Mouse (Mus musculus): ENCODE data around the gene Begain. TPM values are rescaled to one million over a fixed set of nuclear protein-coding genes. Genes with fewer than 3 reads are reported as not detected.

The Begain gene
- polyA plus RNA-seq, 1 experiment from 2014 or later: 1.8 TPM

GRCm38 (mm10) chr12:109002978-109003377 lies 65.0 kb downstream of the Begain start:
- Histone ChIP-seq H3K4me1 (replicated peaks) (no peaks in the 10 kb centered on the region), H3K36me3 (no peaks in the 10 kb centered on the region), H3K4me3 (no peak overlapping the region), H3K9me3 (replicated peaks) (no peaks in the 10 kb centered on the region), H3K27ac (ENCODE audit: poor library complexity, severe bottlenecking) (no peak overlapping the region), H3K27me3 (replicated peaks) (0 out of 2 replicates have a peak, but pooled peaks cover 3% of the 10 kb centered on the region), H3K9ac (no peak overlapping the region), H3K4me2 (no peak overlapping the region)
- 63% methylated on average over 7 of the region's 7 CpGs for WGBS
- ATAC-seq (ENCODE audit: insufficient number of reproducible peaks, low FRiP score): no peak

- Histone ChIP-seq H3K27me3 (replicated peaks) (no peaks in the 10 kb centered on the region), H3K36me3 (no peaks in the 10 kb centered on the region), H3K9ac (no peak overlapping the region), H3K27ac (ENCODE audit: poor library complexity, severe bottlenecking) (no peak overlapping the region), H3K4me1 (replicated peaks) (no peaks in the 10 kb centered on the region), H3K9me3 (replicated peaks) (no peaks in the 10 kb centered on the region), H3K4me3 (no peak overlapping the region), H3K4me2 (no peak overlapping the region)
- 84% methylated on average over 8 of the region's 8 CpGs for WGBS
- ATAC-seq (ENCODE audit: insufficient number of reproducible peaks, low FRiP score): no peak
Observed at GRCm38 (mm10) chr12:108997249-108997648, 70.8 kb downstream of the Begain start.

- Histone ChIP-seq H3K9me3 (replicated peaks) (no peaks in the 10 kb centered on the region), H3K4me2 (no peak overlapping the region), H3K4me1 (replicated peaks) (no peaks in the 10 kb centered on the region), H3K4me3 (no peak overlapping the region), H3K36me3 (no peaks in the 10 kb centered on the region), H3K27me3 (replicated peaks) (no peaks in the 10 kb centered on the region), H3K27ac (ENCODE audit: poor library complexity, severe bottlenecking) (no peak overlapping the region), H3K9ac (no peak overlapping the region)
- WGBS: 71% methylated on average over 12 of the region's 12 CpGs
- no peak for ATAC-seq (ENCODE audit: insufficient number of reproducible peaks, low FRiP score)
Observed at GRCm38 (mm10) chr12:108995976-108996636, 71.9 kb downstream of the Begain start.

GRCm38 (mm10) chr12:108994436-108995031 lies 73.5 kb downstream of the Begain start:
- no peak for ATAC-seq (ENCODE audit: insufficient number of reproducible peaks, low FRiP score)
- no peak overlapping the region for H3K4me3 ChIP-seq
- 6% methylated on average over 19 of the region's 19 CpGs for WGBS
- no peak overlapping the region for H3K9ac ChIP-seq
- H3K4me2 ChIP-seq: peak overlapping the region; percentile 58
- no peak overlapping the region for H3K27ac ChIP-seq (ENCODE audit: poor library complexity, severe bottlenecking)
- H3K4me1 ChIP-seq (replicated peaks): no peaks in the 10 kb centered on the region
- no peaks in the 10 kb centered on the region for H3K27me3 ChIP-seq (replicated peaks)
- no peaks in the 10 kb centered on the region for H3K9me3 ChIP-seq (replicated peaks)
- no peaks in the 10 kb centered on the region for H3K36me3 ChIP-seq

GRCm38 (mm10) chr12:108993046-108993445 lies 75.0 kb downstream of the Begain start:
- Histone ChIP-seq H3K36me3 (no peaks in the 10 kb centered on the region), H3K4me3 (no peak overlapping the region), H3K9ac (no peak overlapping the region), H3K4me1 (replicated peaks) (no peaks in the 10 kb centered on the region), H3K4me2 (no peak overlapping the region), H3K27ac (ENCODE audit: poor library complexity, severe bottlenecking) (no peak overlapping the region), H3K27me3 (replicated peaks) (no peaks in the 10 kb centered on the region), H3K9me3 (replicated peaks) (no peaks in the 10 kb centered on the region)
- 64% methylated on average over 2 of the region's 2 CpGs for WGBS
- no peak for ATAC-seq (ENCODE audit: insufficient number of reproducible peaks, low FRiP score)

- no peaks in the 10 kb centered on the region for H3K4me1 ChIP-seq (replicated peaks)
- no peak overlapping the region for H3K4me2 ChIP-seq
- ATAC-seq (ENCODE audit: insufficient number of reproducible peaks, low FRiP score): no peak
- H3K27me3 ChIP-seq (replicated peaks): no peaks in the 10 kb centered on the region
- no peak overlapping the region for H3K9ac ChIP-seq
- 56% methylated on average over 9 of the region's 9 CpGs for WGBS
- no peak overlapping the region for H3K4me3 ChIP-seq
- H3K36me3 ChIP-seq: no peaks in the 10 kb centered on the region
- no peaks in the 10 kb centered on the region for H3K9me3 ChIP-seq (replicated peaks)
- H3K27ac ChIP-seq (ENCODE audit: poor library complexity, severe bottlenecking): no peak overlapping the region
Observed at GRCm38 (mm10) chr12:108990425-108990824, 77.6 kb downstream of the Begain start.

GRCm38 (mm10) chr12:108987448-108987847 lies 80.6 kb downstream of the Begain start:
- Histone ChIP-seq H3K27ac (ENCODE audit: poor library complexity, severe bottlenecking) (no peak overlapping the region), H3K4me3 (no peak overlapping the region), H3K4me1 (replicated peaks) (no peaks in the 10 kb centered on the region), H3K9me3 (replicated peaks) (no peaks in the 10 kb centered on the region), H3K36me3 (no peaks in the 10 kb centered on the region), H3K9ac (no peak overlapping the region), H3K4me2 (no peak overlapping the region), H3K27me3 (replicated peaks) (no peaks in the 10 kb centered on the region)
- 89% methylated on average over 9 of the region's 9 CpGs for WGBS
- ATAC-seq (ENCODE audit: insufficient number of reproducible peaks, low FRiP score): no peak

GRCm38 (mm10) chr12:108985025-108985424 lies 83.0 kb downstream of the Begain start:
- Histone ChIP-seq H3K4me1 (replicated peaks) (no peaks in the 10 kb centered on the region), H3K9ac (no peak overlapping the region), H3K27ac (ENCODE audit: poor library complexity, severe bottlenecking) (no peak overlapping the region), H3K36me3 (no peaks in the 10 kb centered on the region), H3K9me3 (replicated peaks) (no peaks in the 10 kb centered on the region), H3K27me3 (replicated peaks) (no peaks in the 10 kb centered on the region), H3K4me2 (no peak overlapping the region), H3K4me3 (no peak overlapping the region)
- WGBS: 70% methylated on average over 6 of the region's 6 CpGs
- no peak for ATAC-seq (ENCODE audit: insufficient number of reproducible peaks, low FRiP score)

- no peaks in the 10 kb centered on the region for H3K36me3 ChIP-seq
- no peaks in the 10 kb centered on the region for H3K9me3 ChIP-seq (replicated peaks)
- H3K4me1 ChIP-seq (replicated peaks): no peaks in the 10 kb centered on the region
- 81% methylated on average over 8 of the region's 8 CpGs for WGBS
- H3K27me3 ChIP-seq (replicated peaks): no peaks in the 10 kb centered on the region
- no peak overlapping the region for H3K27ac ChIP-seq (ENCODE audit: poor library complexity, severe bottlenecking)
- ATAC-seq (ENCODE audit: insufficient number of reproducible peaks, low FRiP score): no peak
- H3K4me3 ChIP-seq: no peak overlapping the region
- H3K9ac ChIP-seq: no peak overlapping the region
- no peak overlapping the region for H3K4me2 ChIP-seq
Observed at GRCm38 (mm10) chr12:108984471-108984870, 83.5 kb downstream of the Begain start.

- Histone ChIP-seq H3K9me3 (replicated peaks) (no peaks in the 10 kb centered on the region), H3K4me1 (replicated peaks) (no peaks in the 10 kb centered on the region), H3K27me3 (replicated peaks) (no peaks in the 10 kb centered on the region), H3K4me2 (no peak overlapping the region), H3K36me3 (no peaks in the 10 kb centered on the region), H3K27ac (ENCODE audit: poor library complexity, severe bottlenecking) (no peak overlapping the region), H3K4me3 (no peak overlapping the region), H3K9ac (no peak overlapping the region)
- 73% methylated on average over 6 of the region's 6 CpGs for whole genome bisulfite sequencing
- ATAC-seq (ENCODE audit: insufficient number of reproducible peaks, low FRiP score): no peak
Observed at GRCm38 (mm10) chr12:108983496-108983895, 84.5 kb downstream of the Begain start.

- no peaks in the 10 kb centered on the region for H3K9me3 ChIP-seq (replicated peaks)
- no peaks in the 10 kb centered on the region for H3K27me3 ChIP-seq (replicated peaks)
- 64% methylated on average over 6 of the region's 6 CpGs for WGBS
- H3K4me1 ChIP-seq (replicated peaks): no peaks in the 10 kb centered on the region
- no peaks in the 10 kb centered on the region for H3K36me3 ChIP-seq
- no peak overlapping the region for H3K9ac ChIP-seq
- no peak overlapping the region for H3K27ac ChIP-seq (ENCODE audit: poor library complexity, severe bottlenecking)
- ATAC-seq (ENCODE audit: insufficient number of reproducible peaks, low FRiP score): no peak
- H3K4me2 ChIP-seq: no peak overlapping the region
- H3K4me3 ChIP-seq: no peak overlapping the region
Observed at GRCm38 (mm10) chr12:108982684-108982960, 85.4 kb downstream of the Begain start.
